Mouse (Mus musculus) layer of hippocampus, postnatal 10 days (tissue): Measurements from ENCODE around the gene Gnmt. TPM values are rescaled to one million over a fixed set of nuclear protein-coding genes. Genes with fewer than 3 reads are reported as not detected.
A peak's percentile ranks its signal among the peaks of the same experiment; 100 is the strongest.

Experiments used
- DNase-seq, 2 experiments: peaks; one replicate each; pipeline ENCODE4 v3.0.0; 2021; ENCODE audit warnings: low spot score in 2 of 2
- total RNA-seq, 2 experiments: library from RNA; stranded (reverse); gene quantifications; 2 replicates each; pipeline ENCODE4 v1.2.3; 2021

The Gnmt gene
- total RNA-seq, 2 experiments from 2014 or later = 0.33 to 0.59 TPM

DNA sequence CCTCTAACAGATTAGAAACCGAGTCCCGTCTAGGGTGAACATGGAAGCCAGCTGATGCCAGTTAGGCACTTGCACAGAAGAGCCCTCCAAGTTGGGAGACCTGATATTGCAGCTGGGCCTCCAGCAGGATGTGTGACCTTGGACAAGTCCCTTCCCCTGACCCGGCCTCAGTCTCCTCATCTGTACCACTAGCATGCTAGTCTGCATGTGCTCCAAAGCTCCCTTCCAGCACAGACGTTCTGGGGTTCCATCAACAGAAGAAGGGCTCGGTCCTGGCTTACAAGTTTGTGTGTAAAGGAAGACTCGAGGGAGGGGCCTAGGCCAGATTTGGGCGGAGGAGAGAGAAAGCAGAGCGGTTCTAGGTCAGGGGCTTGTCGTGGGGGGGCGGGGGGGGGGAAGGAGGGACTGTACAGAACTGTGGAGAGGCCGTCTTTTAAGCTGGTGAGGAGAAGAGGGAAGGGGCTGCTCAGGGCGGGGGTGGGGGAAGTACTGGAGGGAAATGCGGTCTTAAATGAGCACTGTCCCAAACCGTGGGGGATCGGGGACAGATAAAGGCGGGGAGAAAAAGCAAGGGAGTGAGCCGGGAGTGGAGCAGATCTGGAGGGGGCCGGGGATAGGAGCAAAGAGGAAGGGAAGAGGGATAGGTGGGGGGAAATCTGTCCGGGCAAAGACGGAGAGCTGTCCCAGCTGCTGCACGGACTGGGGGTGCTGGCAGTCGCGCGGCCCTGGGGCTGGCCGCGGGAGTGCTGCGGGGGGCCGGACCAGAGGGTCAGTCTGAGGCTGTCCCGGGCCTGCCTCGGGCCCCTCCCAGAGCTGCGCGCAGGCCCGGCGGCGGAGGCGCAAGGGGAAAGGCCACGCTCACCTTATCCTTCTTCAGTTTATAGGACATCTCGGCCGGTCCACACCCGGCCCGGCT, 24.7 kb downstream of the Gnmt start:
- DNase-seq = no peak

GRCm38 (mm10) chr17:46702506-46702905, 26.5 kb downstream of the Gnmt start:
- no peak for DNase-seq

- no peak for DNase-seq
These were observed 26.9 kb downstream of the Gnmt start for GRCm38 (mm10) chr17:46702100-46702499.

- DNase-seq = no peak
These were observed 27.5 kb downstream of the Gnmt start for GRCm38 (mm10) chr17:46701489-46701888.

DNA sequence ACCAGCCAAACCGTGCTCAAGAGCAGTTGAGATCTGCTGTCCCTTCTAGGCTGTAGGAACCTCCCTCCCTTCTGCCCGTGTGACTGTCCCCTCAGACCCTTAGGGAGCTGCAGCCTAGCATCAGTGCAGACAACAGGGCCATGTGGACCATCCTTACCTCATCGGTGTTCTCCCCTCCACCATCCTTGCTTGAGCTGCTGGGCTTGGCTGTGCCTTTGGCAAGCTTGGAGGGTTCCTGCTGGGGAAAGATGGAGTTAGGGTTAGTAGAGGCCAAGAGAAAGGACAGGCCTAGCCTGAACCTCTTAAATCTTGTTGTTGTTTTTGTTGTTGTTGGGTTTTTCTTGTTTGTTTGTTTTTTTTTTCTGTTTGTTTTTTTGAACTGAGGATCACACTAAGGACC, 29.1 kb downstream of the Gnmt start:
- no peak for DNase-seq

DNA sequence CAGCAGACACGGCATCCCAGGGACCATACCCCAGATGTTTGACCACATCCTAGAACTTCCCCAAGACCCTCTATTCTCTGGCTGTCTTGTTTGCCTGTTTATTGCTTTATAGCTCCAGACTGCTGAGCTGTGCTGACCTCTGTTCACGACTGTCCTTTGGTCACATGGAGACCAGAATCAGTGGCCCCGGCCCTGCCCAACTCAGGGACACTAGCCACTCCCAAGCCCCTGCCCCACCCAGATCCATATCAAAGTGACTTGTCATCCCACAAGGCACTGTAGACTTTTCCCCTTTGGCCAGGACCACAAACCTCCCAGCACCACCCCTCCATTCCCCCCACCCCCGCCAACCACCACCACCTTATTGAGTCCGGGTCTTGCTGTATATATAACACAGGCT, 29.7 kb downstream of the Gnmt start:
- no peak for DNase-seq

DNA sequence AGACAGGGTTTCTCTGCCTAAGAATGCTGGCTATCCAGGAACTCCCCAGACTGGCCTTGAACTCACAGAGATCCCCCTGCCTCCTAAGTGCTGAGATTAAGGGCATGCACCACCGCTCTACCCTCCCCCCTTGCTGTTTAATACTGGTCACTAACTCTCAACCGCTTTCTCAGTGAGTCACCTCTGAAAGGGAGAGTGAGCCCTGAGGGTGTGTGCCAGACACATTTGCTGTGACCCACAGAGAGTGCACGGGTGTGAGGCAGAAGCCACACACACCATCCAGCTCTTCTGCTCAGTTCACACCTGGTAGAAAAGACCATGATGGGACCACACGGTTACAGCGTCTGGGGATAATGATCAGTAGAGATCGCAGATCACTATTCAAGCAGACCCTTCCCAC, 30.5 kb downstream of the Gnmt start:
- no peak for DNase-seq

- DNase-seq = no peak
These were observed 34.4 kb downstream of the Gnmt start for GRCm38 (mm10) chr17:46694517-46695063.

DNA sequence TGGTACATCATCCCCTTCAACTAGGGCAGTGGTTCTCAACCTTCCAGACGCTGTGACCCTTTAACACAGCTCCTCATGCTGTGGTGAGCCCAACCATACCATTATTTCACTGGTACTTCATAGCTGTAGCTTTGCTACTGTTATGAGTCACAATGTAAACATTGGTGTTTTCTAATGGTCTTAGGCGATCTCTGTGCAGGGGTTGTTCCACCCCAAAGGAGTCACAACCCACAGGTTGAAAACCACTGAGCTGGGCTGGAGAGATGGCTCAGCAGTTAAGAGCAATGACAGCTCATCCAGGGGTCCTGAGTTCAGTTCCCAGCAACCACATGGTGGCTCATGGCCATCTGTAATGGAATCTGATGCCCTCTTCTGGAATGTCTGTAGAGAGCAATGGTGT, 37.6 kb downstream of the Gnmt start:
- no peak for DNase-seq

- no peak for DNase-seq
These were observed 38.3 kb downstream of the Gnmt start for GRCm38 (mm10) chr17:46690665-46691064.

DNA sequence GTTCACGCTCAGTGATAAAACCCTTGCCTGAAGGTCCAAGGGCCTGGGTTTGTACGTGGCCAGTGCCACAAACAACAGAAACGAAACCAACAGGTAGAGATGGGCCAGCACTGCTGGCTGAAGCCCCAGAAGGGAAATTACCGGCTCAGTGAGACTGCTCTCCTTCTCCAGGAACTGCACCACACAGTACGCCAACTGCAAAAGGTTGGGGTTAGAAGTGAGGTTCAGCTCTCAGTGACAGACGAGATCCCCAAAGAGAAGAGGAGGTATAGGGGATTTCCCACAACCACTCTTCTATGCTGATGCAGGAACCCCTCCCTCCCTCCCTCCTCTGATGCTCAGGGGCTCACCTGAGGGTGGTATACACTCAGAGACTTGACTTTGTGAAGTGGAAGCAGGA, 43.1 kb downstream of the Gnmt start:
- no peak for DNase-seq

DNA sequence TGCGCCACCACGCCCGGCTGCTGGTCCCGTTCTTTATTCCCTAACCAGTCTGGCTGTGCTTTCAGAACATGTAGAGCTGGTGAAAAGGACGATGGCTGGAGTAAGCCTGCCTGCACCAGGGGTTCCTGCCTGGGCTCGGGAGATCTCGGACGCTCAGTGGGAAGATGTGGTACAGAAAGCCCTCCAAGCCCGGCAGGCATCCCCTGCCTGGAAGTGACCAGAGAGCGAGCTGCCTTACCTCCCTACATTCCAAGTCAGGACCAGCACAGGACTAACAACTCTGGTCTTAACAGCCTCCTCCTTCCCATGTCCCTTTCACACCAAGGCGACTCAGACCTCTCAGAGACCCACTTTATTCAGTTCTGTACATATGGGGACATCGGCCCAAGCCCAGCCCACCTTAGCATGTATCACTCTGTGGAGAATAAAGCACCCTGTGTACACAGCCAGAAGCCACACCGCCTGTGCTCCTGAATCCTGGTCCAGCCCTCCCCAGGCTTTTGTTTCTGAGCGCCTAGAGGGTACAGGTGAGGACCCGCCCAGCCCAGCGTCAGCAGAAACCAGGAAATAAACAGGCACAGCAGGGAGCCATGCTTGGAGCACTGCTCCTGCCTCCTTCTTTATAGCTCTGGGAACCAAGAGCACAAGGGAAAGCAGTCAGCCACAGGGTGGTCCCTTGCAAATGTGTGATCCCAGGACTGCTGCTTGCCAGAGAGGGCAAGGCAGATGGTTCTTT, 46.1 kb downstream of the Gnmt start:
- no peak for DNase-seq

- no peak for DNase-seq
These were observed 47.4 kb downstream of the Gnmt start for GRCm38 (mm10) chr17:46681466-46682118.

- DNase-seq = peak; percentile 96 to 97
These were observed 48.1 kb downstream of the Gnmt start, which contains the start of gene Klhdc3 for GRCm38 (mm10) chr17:46680760-46681373. Gene Klhdc3, minus strand, starts transcription at chr17:46680914.

DNA sequence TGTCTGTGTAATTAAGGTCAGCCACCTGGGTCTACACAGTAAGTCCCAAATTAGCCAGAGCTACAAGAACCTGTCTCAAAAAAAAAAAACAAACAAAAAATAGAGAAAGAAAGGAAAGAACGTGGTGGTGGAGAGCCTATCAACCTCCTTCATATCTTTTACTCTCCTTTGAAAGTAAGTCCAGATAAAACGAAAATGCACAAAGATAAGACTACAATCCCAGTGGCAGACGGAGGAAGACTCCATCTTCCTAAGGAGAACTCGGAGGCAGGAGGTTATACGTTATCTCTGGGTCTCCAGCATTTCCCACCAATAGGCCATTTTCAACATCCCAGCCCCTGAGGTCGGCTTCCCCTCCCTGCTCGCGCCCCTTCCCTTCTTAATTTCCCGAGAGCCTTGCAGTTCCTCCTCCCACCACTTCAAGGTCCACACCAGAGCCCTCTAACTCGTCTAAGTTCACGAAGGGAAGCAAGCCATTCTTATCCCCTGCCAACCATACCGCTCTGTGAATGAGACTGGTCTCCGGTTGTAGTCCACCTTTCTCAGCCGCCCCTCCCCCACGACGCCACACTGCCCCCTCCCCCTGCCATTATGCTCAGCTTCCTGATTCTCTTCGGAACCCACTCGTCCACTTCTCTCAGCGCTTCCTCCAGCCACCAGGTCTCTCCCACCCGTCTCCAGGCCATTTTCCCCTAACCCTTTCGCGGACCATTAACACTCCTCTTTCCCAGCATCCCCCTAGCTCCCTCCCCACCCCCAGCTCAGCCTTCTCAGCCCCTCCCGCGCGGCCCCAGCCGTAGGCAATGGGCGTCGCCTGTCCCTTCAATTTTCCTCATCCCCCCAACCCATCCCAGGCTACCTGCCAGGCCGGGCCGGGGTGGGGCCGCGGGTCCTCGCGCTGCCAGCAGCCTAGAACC, 48.9 kb downstream of the Gnmt start:
- peak in 1 of 2 experiments; percentile 66 for DNase-seq

GRCm38 (mm10) chr17:46678911-46679310, 50.1 kb downstream of the Gnmt start:
- DNase-seq = no peak

DNA sequence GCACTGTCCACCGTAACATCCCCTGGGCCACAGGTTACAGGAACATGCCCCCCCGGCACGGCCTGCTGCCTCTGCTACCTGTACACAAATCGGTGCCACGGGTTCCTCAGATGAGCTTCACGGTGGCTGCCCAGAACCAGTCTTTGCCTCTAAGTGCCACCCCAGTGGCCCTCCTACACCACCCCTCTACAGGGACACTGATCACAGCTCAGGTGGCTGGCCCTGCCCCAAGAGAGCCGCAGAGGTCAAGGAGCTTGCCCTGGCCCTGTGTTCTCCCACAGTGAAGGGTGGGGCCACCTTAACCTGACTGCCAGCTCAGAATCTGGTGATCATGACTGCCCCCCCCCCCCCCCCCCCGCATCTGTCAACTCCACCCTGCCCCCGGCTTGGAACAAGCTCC, 50.6 kb downstream of the Gnmt start, which contains the start of gene Mea1:
Gene Mea1, plus strand, starts transcription at position 378 of the 400 bp plus-strand sequence.
- no peak for DNase-seq
